Mouse (Mus musculus): ENCODE results near the gene a. TPM values are rescaled to one million over a fixed set of nuclear protein-coding genes. Genes with fewer than 3 reads are reported as not detected.

Gene a
- total and polyA plus RNA-seq, 3 experiments = 0.44 TPM; not detected in 2

- TF ChIP-seq CTCF (IDR thresholded peaks at IDR 0.05; ENCODE audit: low read depth, low read length) (no peak), GATA1 (IDR thresholded peaks at IDR 0.05; ENCODE audit: borderline replicate concordance, low read length) (no peak), POLR2AphosphoS5 (IDR thresholded peaks at IDR 0.05; ENCODE audit: insufficient replicate concordance, low read depth, low read length) (no peak), GATA2 (IDR thresholded peaks at IDR 0.05; ENCODE audit: borderline replicate concordance, low read depth, low read length) (no peak), TAL1 (conservative IDR thresholded peaks at IDR 0.05; ENCODE audit: low read depth, low read length) (no peak)
Measured at GRCm38 (mm10) chr2:154818599-154818998, 27.4 kb downstream of the a start.

GRCm38 (mm10) chr2:154820346-154820745, 29.1 kb downstream of the a start:
- H3K4me1 ChIP-seq (ENCODE audit: insufficient read depth, low read depth, low read length) = peaks cover 23% of the 10 kb centered on the region
- no peak for ATAC-seq (ENCODE audit: extremely low read depth, insufficient number of reproducible peaks, low FRiP score, poor library complexity, severe bottlenecking)
- DNase-seq (ENCODE audit: low spot score) = no peak
- peaks cover 49% of the 10 kb centered on the region for H3K36me3 ChIP-seq (replicated peaks)
- TF ChIP-seq GATA2 (IDR thresholded peaks at IDR 0.05; ENCODE audit: borderline replicate concordance, low read depth, low read length) (no peak), GATA1 (IDR thresholded peaks at IDR 0.05; ENCODE audit: borderline replicate concordance, low read length) (no peak)
- no peaks in the 10 kb centered on the region for H3K9me3 ChIP-seq (replicated peaks)
- H3K27me3 ChIP-seq (ENCODE audit: insufficient read depth, low read length) = no peaks in the 10 kb centered on the region
- H3K4me3 ChIP-seq (ENCODE audit: low read depth, low read length) = no peak overlapping the region

More at GRCm38 (mm10) chr2:154818599-154818998, 27.4 kb downstream of the a start:
- H3K4me3 ChIP-seq (ENCODE audit: low read depth, low read length) = no peak overlapping the region
- peaks cover 52% of the 10 kb centered on the region for H3K36me3 ChIP-seq (replicated peaks)
- no peaks in the 10 kb centered on the region for H3K27me3 ChIP-seq (ENCODE audit: insufficient read depth, low read length)
- no peaks in the 10 kb centered on the region for H3K9me3 ChIP-seq (replicated peaks)
- peaks cover 27% of the 10 kb centered on the region for H3K4me1 ChIP-seq (ENCODE audit: insufficient read depth, low read depth, low read length)
- DNase-seq (ENCODE audit: low spot score) (no peak), ATAC-seq (ENCODE audit: extremely low read depth, insufficient number of reproducible peaks, low FRiP score, poor library complexity, severe bottlenecking) (no peak)

DNA sequence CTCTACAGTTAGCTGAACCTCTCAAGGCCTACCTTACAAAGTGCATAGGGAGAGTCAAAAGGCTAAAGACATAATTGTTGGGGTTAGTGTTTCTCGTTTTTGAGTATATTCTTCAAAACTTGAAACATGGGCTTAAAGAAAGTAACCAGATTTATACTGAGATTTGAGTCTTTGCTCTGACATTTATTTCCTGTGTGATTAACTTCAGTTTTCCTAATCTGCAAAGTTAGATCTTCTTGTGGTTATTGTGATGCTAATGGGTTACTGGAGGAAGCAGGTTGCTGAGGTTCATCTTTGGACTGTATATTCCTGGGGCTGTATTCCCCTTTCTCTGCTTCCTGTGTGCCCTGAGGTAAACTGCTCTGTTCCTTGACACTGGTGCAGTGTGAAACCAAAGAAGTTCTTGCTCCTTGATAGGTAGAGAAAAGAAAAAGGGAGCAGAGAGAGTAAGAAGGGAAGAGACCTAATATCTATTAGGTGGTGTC, 34.9 kb downstream of the a start:
- ATAC-seq (ENCODE audit: extremely low read depth, insufficient number of reproducible peaks, low FRiP score, poor library complexity, severe bottlenecking) (no peak), DNase-seq (ENCODE audit: low spot score) (no peak)
- Histone ChIP-seq H3K27me3 (ENCODE audit: insufficient read depth, low read length) (no peaks in the 10 kb centered on the region), H3K36me3 (replicated peaks) (peaks cover 62% of the 10 kb centered on the region), H3K9me3 (replicated peaks) (no peaks in the 10 kb centered on the region), H3K4me3 (ENCODE audit: low read depth, low read length) (no peak overlapping the region), H3K4me1 (ENCODE audit: insufficient read depth, low read depth, low read length) (peaks cover 2% of the 10 kb centered on the region; the same call in 1 of the 2 replicates)
- TF ChIP-seq TAL1 (conservative IDR thresholded peaks at IDR 0.05; ENCODE audit: low read depth, low read length) (no peak), GATA1 (IDR thresholded peaks at IDR 0.05; ENCODE audit: borderline replicate concordance, low read length) (no peak), POLR2AphosphoS5 (IDR thresholded peaks at IDR 0.05; ENCODE audit: insufficient replicate concordance, low read depth, low read length) (no peak), CTCF (IDR thresholded peaks at IDR 0.05; ENCODE audit: low read depth, low read length) (no peak), GATA2 (IDR thresholded peaks at IDR 0.05; ENCODE audit: borderline replicate concordance, low read depth, low read length) (no peak)

DNA sequence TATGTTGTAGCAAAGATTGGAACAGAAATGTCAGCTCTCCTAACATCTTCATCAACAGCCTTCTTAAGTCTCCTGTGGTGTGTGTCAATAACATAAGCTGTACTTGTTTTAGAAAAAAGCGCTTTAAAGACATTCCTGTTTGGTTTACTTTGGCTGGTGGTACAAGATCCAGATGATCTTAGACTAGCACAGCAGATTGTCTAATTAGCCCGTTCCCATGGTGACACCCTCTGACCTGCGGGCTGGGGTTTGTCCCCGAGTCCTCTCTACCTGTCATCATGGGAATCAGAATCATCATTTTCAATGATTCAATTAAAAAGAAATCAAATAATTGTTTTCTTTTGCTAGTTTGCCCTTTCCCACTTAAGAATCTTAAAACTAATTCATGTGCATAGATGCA, 36.3 kb downstream of the a start:
- Histone ChIP-seq H3K9me3 (replicated peaks) (no peaks in the 10 kb centered on the region), H3K27me3 (ENCODE audit: insufficient read depth, low read length) (no peaks in the 10 kb centered on the region), H3K36me3 (replicated peaks) (peaks cover 62% of the 10 kb centered on the region), H3K4me1 (ENCODE audit: insufficient read depth, low read depth, low read length) (peaks cover 2% of the 10 kb centered on the region; the same call in 1 of the 2 replicates), H3K4me3 (ENCODE audit: low read depth, low read length) (no peak overlapping the region)
- ATAC-seq (ENCODE audit: extremely low read depth, insufficient number of reproducible peaks, low FRiP score, poor library complexity, severe bottlenecking) (no peak), DNase-seq (ENCODE audit: low spot score) (no peak)
- TF ChIP-seq GATA2 (IDR thresholded peaks at IDR 0.05; ENCODE audit: borderline replicate concordance, low read depth, low read length) (no peak), CTCF (IDR thresholded peaks at IDR 0.05; ENCODE audit: low read depth, low read length) (no peak), POLR2AphosphoS5 (IDR thresholded peaks at IDR 0.05; ENCODE audit: insufficient replicate concordance, low read depth, low read length) (no peak), TAL1 (conservative IDR thresholded peaks at IDR 0.05; ENCODE audit: low read depth, low read length) (no peak), GATA1 (IDR thresholded peaks at IDR 0.05; ENCODE audit: borderline replicate concordance, low read length) (no peak)

GRCm38 (mm10) chr2:154832471-154832870, 41.3 kb downstream of the a start:
- TF ChIP-seq TAL1 (conservative IDR thresholded peaks at IDR 0.05; ENCODE audit: low read depth, low read length) (no peak), GATA2 (IDR thresholded peaks at IDR 0.05; ENCODE audit: borderline replicate concordance, low read depth, low read length) (no peak), GATA1 (IDR thresholded peaks at IDR 0.05; ENCODE audit: borderline replicate concordance, low read length) (no peak), CTCF (IDR thresholded peaks at IDR 0.05; ENCODE audit: low read depth, low read length) (no peak), POLR2AphosphoS5 (IDR thresholded peaks at IDR 0.05; ENCODE audit: insufficient replicate concordance, low read depth, low read length) (no peak)
- H3K4me3 ChIP-seq (ENCODE audit: low read depth, low read length) = no peak overlapping the region
- ATAC-seq (ENCODE audit: extremely low read depth, insufficient number of reproducible peaks, low FRiP score, poor library complexity, severe bottlenecking) (no peak), DNase-seq (ENCODE audit: low spot score) (no peak)
- no peaks in the 10 kb centered on the region for H3K4me1 ChIP-seq (ENCODE audit: insufficient read depth, low read depth, low read length)
- no peaks in the 10 kb centered on the region for H3K9me3 ChIP-seq (replicated peaks)
- H3K36me3 ChIP-seq (replicated peaks) = peaks cover 68% of the 10 kb centered on the region
- H3K27me3 ChIP-seq (ENCODE audit: insufficient read depth, low read length) = no peaks in the 10 kb centered on the region

- Histone ChIP-seq H3K4me3 (ENCODE audit: low read depth, low read length) (no peak overlapping the region), H3K4me1 (ENCODE audit: insufficient read depth, low read depth, low read length) (no peaks in the 10 kb centered on the region), H3K36me3 (replicated peaks) (peaks cover 62% of the 10 kb centered on the region), H3K27me3 (ENCODE audit: insufficient read depth, low read length) (no peaks in the 10 kb centered on the region), H3K9me3 (replicated peaks) (no peaks in the 10 kb centered on the region)
- no peak for TF ChIP-seq TAL1 (conservative IDR thresholded peaks at IDR 0.05; ENCODE audit: low read depth, low read length)
- no peak for TF ChIP-seq CTCF (IDR thresholded peaks at IDR 0.05; ENCODE audit: low read depth, low read length)
- TF ChIP-seq GATA2 (IDR thresholded peaks at IDR 0.05; ENCODE audit: borderline replicate concordance, low read depth, low read length) = no peak
- no peak for DNase-seq (ENCODE audit: low spot score)
- ATAC-seq (ENCODE audit: extremely low read depth, insufficient number of reproducible peaks, low FRiP score, poor library complexity, severe bottlenecking) = no peak
Measured at GRCm38 (mm10) chr2:154834149-154834865, 43.1 kb downstream of the a start.

Measured in G1E (cell line).